Mouse (Mus musculus): ENCODE results near the gene Mapk1ip1l. TPM values are rescaled to one million over a fixed set of nuclear protein-coding genes. Genes with fewer than 3 reads are reported as not detected.

Mapk1ip1l gene
- polyA plus RNA-seq, 1 experiment: 41.8 TPM

DNA sequence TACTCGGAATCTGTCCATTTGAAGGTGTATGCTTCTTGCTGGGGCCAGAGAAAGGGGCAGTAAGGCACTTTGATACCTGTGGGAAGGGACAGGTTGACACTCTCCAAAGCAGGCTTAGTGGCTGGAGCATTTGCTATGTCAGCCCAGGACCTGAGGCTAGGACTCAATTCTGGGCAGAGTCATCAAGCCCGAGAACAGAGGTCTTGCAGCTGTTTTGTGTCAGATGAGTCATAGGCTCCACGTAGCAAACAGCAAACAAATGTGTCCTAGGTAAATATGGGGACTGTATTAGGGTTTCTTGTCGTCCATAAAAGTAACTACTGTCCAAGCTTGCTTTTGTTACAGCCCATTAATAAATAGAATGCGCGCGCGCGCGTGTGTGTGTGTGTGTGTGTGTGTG is 54.2 kb downstream of the Mapk1ip1l start:
- TF ChIP-seq POLR2A (IDR thresholded peaks at IDR 0.05; ENCODE audit: borderline replicate concordance, extremely low read depth, low read depth, low read length) (no peak), CTCF (IDR thresholded peaks at IDR 0.05; ENCODE audit: insufficient read depth, low read length) (no peak)
- H3K4me3 ChIP-seq (replicated peaks; ENCODE audit: extremely low read depth, low read depth, low read length): no peak overlapping the region
- DNase-seq: no peak
- WGBS: 87% methylated on average over 10 of the region's 10 CpGs
- H3K4me1 ChIP-seq (ENCODE audit: control insufficient read depth, insufficient read depth, low read length): no peaks in the 10 kb centered on the region

DNA sequence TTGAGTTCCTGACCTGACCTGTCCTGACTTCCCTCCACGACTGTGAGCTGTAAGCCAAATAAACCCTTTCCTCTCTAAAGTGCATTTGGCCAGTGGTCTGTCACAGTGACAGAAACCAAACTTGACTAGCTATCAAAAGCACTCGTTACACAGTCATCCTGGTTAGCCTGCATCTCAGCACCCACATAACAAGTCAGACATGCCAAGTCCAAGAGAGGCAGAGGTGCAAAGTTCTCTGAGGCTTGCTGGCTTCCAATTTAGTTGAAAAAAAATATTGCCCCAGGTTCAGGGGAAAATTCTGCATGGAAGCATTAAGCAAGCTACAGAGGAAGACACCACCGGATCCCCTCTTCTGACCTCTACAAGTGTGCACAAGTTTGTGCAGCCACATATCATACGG is 55.2 kb downstream of the Mapk1ip1l start:
- H3K4me1 ChIP-seq (ENCODE audit: control insufficient read depth, insufficient read depth, low read length): no peaks in the 10 kb centered on the region
- 72% methylated on average over 4 of the region's 4 CpGs for WGBS
- no peak for DNase-seq
- H3K4me3 ChIP-seq (replicated peaks; ENCODE audit: extremely low read depth, low read depth, low read length): no peak overlapping the region
- TF ChIP-seq CTCF (IDR thresholded peaks at IDR 0.05; ENCODE audit: insufficient read depth, low read length): no peak
- no peak for TF ChIP-seq POLR2A (IDR thresholded peaks at IDR 0.05; ENCODE audit: borderline replicate concordance, extremely low read depth, low read depth, low read length)

DNA sequence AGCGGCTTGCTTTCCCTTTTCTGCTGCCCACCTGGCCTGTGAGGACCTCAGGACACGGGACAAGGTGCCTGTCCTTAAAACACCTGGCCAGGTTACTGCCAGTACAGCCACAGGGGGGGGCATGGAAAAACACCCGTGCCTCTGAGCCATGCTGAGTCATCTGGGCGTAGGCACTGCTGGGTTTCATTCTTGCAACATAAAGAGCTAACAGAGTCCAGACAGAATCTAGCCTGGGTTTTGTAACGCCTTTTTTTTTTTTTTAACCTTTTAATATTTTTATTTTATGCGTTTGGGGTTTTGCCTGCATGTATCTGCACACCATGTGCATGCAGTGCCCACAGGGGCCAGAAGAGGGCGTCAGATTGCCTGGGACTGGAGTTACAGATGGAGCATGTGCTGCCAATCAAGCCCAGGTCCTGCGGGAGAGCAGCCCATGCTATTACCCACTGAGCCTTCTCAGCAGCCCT is 56.1 kb downstream of the Mapk1ip1l start:
- 47% methylated on average over 8 of the region's 8 CpGs for WGBS
- TF ChIP-seq CTCF (IDR thresholded peaks at IDR 0.05; ENCODE audit: insufficient read depth, low read length) (peak; percentile 37), POLR2A (IDR thresholded peaks at IDR 0.05; ENCODE audit: borderline replicate concordance, extremely low read depth, low read depth, low read length) (no peak)
- Histone ChIP-seq H3K4me1 (ENCODE audit: control insufficient read depth, insufficient read depth, low read length) (no peaks in the 10 kb centered on the region), H3K4me3 (replicated peaks; ENCODE audit: extremely low read depth, low read depth, low read length) (no peak overlapping the region)
- peak; percentile 38 for DNase-seq

DNA sequence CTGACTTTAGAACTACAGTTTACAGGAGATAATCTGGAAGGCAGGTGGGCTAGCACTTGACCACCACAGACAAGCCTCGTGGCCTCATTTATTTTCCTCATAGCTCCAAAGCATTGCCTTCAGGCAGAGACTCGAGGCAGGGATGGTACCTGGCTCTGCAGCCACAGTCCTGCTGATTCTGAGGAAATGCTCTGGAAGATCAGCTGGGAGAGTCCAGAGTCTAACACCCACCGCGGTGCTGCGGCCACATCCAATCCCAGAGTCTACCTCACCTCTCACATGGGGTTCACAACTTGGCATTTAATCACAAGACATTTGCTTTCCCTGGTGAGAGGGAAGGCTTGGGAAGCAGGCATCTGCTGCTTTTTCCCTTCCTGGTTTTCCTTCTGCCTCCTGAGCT is 56.9 kb downstream of the Mapk1ip1l start:
- no peak for DNase-seq
- WGBS: 66% methylated on average over 5 of the region's 5 CpGs
- no peak for TF ChIP-seq POLR2A (IDR thresholded peaks at IDR 0.05; ENCODE audit: borderline replicate concordance, extremely low read depth, low read depth, low read length)
- TF ChIP-seq CTCF (IDR thresholded peaks at IDR 0.05; ENCODE audit: insufficient read depth, low read length): no peak
- H3K4me3 ChIP-seq (replicated peaks; ENCODE audit: extremely low read depth, low read depth, low read length): no peak overlapping the region
- no peaks in the 10 kb centered on the region for H3K4me1 ChIP-seq (ENCODE audit: control insufficient read depth, insufficient read depth, low read length)

DNA sequence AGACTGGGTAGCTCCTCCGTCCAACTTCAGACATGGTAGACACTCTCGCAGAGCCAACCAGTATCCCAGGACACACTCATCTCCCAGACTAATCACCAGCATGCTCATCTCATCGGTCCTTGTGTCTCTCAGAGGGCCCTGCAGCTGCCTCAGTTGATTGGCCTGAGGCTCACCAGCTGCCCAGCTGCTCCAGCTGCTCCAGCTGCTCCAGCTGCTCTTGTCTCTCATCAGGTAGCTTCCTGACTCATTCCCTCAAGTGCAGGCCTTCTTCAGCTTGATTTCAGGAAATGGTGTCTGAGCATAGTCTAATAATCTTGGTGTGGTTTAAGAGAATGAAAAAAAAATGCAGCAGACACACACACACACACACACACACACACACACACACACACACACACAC is 58.6 kb downstream of the Mapk1ip1l start:
- Histone ChIP-seq H3K4me3 (replicated peaks; ENCODE audit: extremely low read depth, low read depth, low read length) (no peak overlapping the region), H3K4me1 (ENCODE audit: control insufficient read depth, insufficient read depth, low read length) (no peaks in the 10 kb centered on the region)
- 76% methylated on average over 3 of the region's 3 CpGs for WGBS
- TF ChIP-seq POLR2A (IDR thresholded peaks at IDR 0.05; ENCODE audit: borderline replicate concordance, extremely low read depth, low read depth, low read length) (no peak), CTCF (IDR thresholded peaks at IDR 0.05; ENCODE audit: insufficient read depth, low read length) (no peak)
- DNase-seq: no peak

DNA sequence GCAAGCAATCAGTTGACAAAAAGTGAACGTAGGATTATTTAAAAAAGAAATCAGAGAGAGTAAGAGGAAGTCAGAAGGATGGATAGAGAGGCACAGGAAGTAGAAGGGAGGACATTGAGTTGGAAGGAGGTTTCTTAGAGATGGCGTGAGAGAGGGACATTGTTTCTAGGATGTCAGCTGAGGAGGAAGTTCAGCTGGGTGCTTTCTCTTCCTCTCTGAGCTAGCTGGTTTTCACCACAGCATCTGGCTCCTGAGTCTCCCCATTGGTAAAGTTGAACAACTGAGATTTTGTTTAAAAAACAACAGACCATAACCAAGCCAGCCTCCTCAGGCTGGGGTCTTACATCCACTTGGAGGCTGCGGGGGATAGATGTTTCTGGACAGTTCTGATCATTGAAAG is 61.5 kb downstream of the Mapk1ip1l start:
- TF ChIP-seq POLR2A (IDR thresholded peaks at IDR 0.05; ENCODE audit: borderline replicate concordance, extremely low read depth, low read depth, low read length): no peak
- no peak for TF ChIP-seq CTCF (IDR thresholded peaks at IDR 0.05; ENCODE audit: insufficient read depth, low read length)
- Histone ChIP-seq H3K4me3 (replicated peaks; ENCODE audit: extremely low read depth, low read depth, low read length) (no peak overlapping the region), H3K4me1 (ENCODE audit: control insufficient read depth, insufficient read depth, low read length) (peaks cover 2% of the 10 kb centered on the region; the same call in 1 of the 2 replicates)
- DNase-seq: no peak
- WGBS: 46% methylated on average over 3 of the region's 3 CpGs

DNA sequence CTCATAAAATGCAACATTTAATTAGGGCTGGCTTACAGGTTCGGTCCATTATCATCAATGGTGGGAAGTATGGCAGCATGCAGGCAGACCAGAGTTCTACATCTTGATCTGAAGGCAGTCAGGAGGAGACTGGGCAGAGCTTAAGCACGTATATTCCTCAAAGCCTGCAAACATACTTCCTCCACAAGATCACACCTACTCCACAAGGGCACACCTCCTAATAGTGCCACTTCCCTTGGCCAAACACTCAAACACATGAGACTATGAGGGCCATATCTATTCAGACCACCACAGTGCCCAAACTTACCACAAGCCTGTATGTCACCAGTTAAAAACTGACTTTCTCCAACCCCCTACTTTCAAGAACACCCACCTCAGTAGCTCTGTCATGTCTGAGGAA is 63.4 kb downstream of the Mapk1ip1l start:
- H3K4me1 ChIP-seq (ENCODE audit: control insufficient read depth, insufficient read depth, low read length): peaks cover 2% of the 10 kb centered on the region; the same call in 1 of the 2 replicates
- TF ChIP-seq CTCF (IDR thresholded peaks at IDR 0.05; ENCODE audit: insufficient read depth, low read length) (no peak), POLR2A (IDR thresholded peaks at IDR 0.05; ENCODE audit: borderline replicate concordance, extremely low read depth, low read depth, low read length) (no peak)
- no peak overlapping the region for H3K4me3 ChIP-seq (replicated peaks; ENCODE audit: extremely low read depth, low read depth, low read length)
- 68% methylated on average over 2 of the region's 2 CpGs for WGBS
- DNase-seq: no peak

DNA sequence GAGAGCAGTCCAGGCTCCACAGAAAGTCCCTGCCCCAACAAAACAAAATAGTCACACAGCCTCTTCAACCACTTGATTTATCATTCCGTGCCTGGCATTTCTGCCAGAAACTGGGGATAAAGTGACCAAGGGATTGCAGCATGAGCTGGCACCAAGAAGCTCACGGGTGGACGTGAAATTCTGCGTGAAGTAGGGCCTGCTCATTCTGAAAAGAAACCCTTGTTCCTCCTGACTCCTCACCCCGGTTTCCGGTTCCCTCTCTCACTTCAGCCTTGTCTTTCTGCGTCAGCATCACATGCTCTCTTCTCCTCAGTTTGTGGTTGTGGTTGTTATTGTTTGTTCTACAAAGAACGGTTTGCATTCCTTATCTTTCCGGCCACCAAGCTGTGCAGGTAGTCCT is 63.8 kb downstream of the Mapk1ip1l start:
- H3K4me3 ChIP-seq (replicated peaks; ENCODE audit: extremely low read depth, low read depth, low read length): no peak overlapping the region
- 53% methylated on average over 9 of the region's 9 CpGs for WGBS
- H3K4me1 ChIP-seq (ENCODE audit: control insufficient read depth, insufficient read depth, low read length): peaks cover 2% of the 10 kb centered on the region; the same call in 1 of the 2 replicates
- no peak for DNase-seq
- TF ChIP-seq POLR2A (IDR thresholded peaks at IDR 0.05; ENCODE audit: borderline replicate concordance, extremely low read depth, low read depth, low read length) (no peak), CTCF (IDR thresholded peaks at IDR 0.05; ENCODE audit: insufficient read depth, low read length) (no peak)

DNA sequence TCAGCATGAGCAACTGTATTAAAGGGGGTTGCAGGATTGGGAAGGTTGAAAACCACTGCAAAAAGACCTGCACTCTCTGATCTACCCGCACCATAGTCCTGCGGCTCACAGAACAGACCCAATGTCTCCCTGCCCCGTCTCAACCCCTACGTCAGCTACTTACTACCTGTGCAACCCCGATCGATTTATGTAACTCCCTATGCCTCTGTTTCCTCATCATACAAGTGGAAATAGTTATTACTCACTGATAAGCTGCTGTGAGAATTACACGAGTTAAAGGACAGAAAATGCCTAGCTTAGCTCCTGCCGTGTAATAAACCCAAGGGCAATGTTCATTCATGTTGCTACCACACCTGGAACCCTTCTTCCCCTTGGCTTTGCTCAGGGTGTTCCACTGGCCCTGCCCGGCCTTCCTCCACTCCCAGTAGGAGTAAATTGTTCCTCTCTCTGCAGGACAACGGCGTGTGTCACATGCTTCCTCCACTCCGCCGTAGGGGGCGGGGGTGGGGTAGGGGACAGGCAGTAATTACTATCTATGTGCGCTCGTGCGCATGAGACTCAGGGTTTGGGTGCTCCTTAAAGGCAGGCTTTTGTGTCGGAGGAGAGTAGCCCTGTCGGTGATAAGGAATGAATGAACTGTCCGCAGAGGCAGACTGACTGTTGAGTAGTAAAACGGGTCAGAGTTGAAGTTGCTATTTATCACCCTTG is 66.8 kb downstream of the Mapk1ip1l start:
- TF ChIP-seq POLR2A (IDR thresholded peaks at IDR 0.05; ENCODE audit: borderline replicate concordance, extremely low read depth, low read depth, low read length): no peak
- no peak for TF ChIP-seq CTCF (IDR thresholded peaks at IDR 0.05; ENCODE audit: insufficient read depth, low read length)
- Histone ChIP-seq H3K4me3 (replicated peaks; ENCODE audit: extremely low read depth, low read depth, low read length) (no peak overlapping the region), H3K4me1 (ENCODE audit: control insufficient read depth, insufficient read depth, low read length) (peaks cover 2% of the 10 kb centered on the region; the same call in 1 of the 2 replicates)
- DNase-seq: no peak
- 27% methylated on average over 21 of the region's 21 CpGs for WGBS

DNA sequence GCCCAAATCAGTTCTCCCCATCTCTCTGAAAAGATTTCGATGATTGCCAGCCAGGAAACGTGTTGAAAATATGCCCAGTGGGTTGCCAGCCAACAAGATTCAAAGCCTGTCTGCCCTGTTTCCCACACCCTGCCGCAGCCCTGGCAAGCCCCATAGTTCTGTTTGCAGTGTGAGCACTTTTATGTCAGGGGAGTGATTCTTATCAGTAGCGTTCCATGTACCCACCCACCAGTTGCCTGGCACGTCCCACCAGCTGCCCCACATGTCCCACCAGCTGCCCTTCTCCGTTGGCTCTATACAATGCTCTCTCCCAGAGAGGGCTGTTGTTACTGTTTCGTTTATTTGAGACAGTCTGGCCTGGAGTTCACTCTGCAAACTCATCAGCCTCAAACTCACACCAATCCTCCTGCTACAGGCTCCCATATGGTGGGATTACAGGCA is 68.8 kb downstream of the Mapk1ip1l start:
- Histone ChIP-seq H3K4me3 (replicated peaks; ENCODE audit: extremely low read depth, low read depth, low read length) (no peak overlapping the region), H3K4me1 (ENCODE audit: control insufficient read depth, insufficient read depth, low read length) (peaks cover 2% of the 10 kb centered on the region)
- whole genome bisulfite sequencing: 15% methylated on average over 7 of the region's 7 CpGs
- TF ChIP-seq POLR2A (IDR thresholded peaks at IDR 0.05; ENCODE audit: borderline replicate concordance, extremely low read depth, low read depth, low read length) (no peak), CTCF (IDR thresholded peaks at IDR 0.05; ENCODE audit: insufficient read depth, low read length) (no peak)
- DNase-seq: peak; percentile 32

Data from lung, adult 2 months (tissue).